Mouse (Mus musculus): ENCODE results near the gene Tnxb.
"Not testable (repeated sequence)": the region's sequence is repeated elsewhere in the genome, so short reads cannot be mapped to it uniquely, and the experiment has no call there.

GRCm38 (mm10) chr17:34729155-34729554 is 58.8 kb downstream of the Tnxb start:
- TF ChIP-seq CTCF (IDR thresholded peaks at IDR 0.05; ENCODE audit: low read depth); EP300 (optimal IDR thresholded peaks at IDR 0.05): not testable (repeated sequence)

Data from stomach, postnatal 0 days (tissue).